Mouse (Mus musculus) macrophage (primary cell): ENCODE data around the gene Zbtb16. TPM values are rescaled to one million over a fixed set of nuclear protein-coding genes. Genes with fewer than 3 reads are reported as not detected.

Source experiments
- H3K27ac ChIP-seq: fragments of 350-480 bp; formaldehyde crosslinking; 2 replicates; pipeline ENCODE4 v1.9.0; 2021
- H3K36me3 ChIP-seq: fragments of 350-480 bp; formaldehyde crosslinking; 2 replicates; pipeline ENCODE4 v1.9.0; 2021; ENCODE audit errors: inconsistent target
- H3K4me3 ChIP-seq: fragments of 350-480 bp; formaldehyde crosslinking; 2 replicates; pipeline ENCODE4 v1.9.0; 2021; ENCODE audit errors: inconsistent target
- H3K79me2 ChIP-seq: fragments of 350-480 bp; formaldehyde crosslinking; 2 replicates; pipeline ENCODE4 v1.9.0; 2021; ENCODE audit errors: inconsistent target
- WGBS: methylation state at CpG from one replicate; pipeline ENCODE4 v1.1.7; 2026; ENCODE audit warnings: inconsistent platforms; ENCODE audit not compliant: missing documents; 5-methylcytosine and 5-hydroxymethylcytosine counted together
- polyA plus RNA-seq: library from polyadenylated mRNA; stranded (reverse); fragments of 250-400 nt; gene quantifications from 3 replicates; pipeline ENCODE4 v1.2.4, GENCODE M21; 2018; ENCODE audit warnings: inconsistent platforms

Zbtb16 gene
- polyA plus RNA-seq, 1 experiment from 2014 or later: 0.62 TPM

DNA sequence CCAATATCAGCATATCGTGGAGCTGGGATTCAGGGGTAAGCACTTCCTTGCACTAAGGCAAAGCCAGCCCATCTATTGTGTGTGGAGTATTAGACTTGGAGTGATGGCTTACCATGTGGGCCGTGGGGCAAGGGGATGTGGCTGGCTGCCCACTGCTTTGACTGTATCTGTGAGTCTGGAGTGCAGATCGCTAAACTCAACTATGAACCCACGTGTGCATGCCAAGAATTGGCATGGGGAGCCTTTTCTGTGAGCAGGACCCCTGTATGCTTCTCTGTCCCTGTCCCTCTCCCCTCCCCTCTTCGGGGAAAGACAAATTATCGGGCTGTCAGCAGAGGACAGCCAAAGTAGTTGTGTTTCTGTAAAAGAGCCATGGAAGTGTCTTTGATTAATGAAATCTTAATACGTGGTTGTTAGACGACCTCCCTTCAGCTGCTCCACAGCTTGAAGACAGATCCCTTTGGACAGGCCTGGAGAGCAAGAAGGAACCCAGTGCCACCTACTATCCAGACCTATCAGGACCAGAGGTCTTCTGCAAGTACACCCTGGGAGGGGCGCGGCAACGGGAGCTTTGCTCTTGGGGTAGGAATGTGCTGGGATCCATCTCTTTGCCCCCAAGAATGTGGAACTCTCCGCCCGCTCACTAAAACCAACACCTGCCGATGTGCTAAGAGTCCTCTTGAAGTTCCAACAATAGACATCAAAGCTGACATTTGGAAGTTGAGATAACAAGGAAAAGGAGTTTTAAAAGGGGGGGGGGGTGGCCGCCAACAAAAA lies 53.5 kb downstream of the Zbtb16 start:
- Histone ChIP-seq H3K79me2 (no peaks in the 10 kb centered on the region), H3K36me3 (no peaks in the 10 kb centered on the region), H3K4me3 (no peak overlapping the region), H3K27ac (no peak overlapping the region)
- WGBS: 83% methylated on average over 14 of the region's 15 CpGs

DNA sequence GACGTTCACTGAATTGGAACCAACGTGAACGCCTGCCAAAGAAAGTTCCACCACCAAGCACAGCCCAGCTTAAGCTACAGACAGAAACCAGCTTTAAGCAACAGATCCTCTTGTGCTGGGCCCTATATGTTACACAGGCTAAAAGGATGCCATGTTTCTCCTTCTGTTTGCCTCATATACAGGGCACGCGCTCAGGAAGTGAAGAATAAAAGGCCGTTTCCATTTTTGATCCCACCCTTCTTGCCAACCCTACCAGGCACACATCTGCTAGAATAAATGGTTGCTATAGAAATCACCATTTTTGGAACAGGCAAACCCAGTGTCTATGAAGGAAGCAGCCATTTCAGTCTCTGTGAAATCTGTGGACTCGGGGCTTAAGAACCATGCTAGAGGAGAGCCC lies 59.8 kb downstream of the Zbtb16 start:
- Histone ChIP-seq H3K4me3 (no peak overlapping the region), H3K36me3 (no peaks in the 10 kb centered on the region), H3K27ac (no peak overlapping the region), H3K79me2 (no peaks in the 10 kb centered on the region)
- 91% methylated on average over 6 of the region's 7 CpGs for WGBS

DNA sequence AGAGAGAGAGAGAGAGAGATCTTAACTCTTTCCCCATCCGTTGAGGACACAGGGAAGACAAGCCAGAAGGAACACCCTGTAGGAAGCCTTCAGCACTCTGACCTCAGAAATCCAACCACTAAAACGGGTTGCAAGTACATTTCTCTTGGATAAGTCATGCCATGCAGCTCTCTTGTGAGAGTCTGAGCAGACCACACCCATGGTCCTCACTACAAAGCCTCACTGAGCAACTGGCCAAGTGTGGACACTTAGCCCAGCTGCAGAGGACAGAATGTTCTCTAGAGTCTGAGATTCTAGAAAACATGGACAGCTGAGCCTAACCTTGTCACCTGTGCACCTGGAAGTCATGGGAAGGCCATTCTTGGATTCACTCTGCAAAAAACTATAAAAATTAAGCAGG lies 60.5 kb downstream of the Zbtb16 start:
- no peak overlapping the region for H3K4me3 ChIP-seq
- H3K36me3 ChIP-seq: no peaks in the 10 kb centered on the region
- WGBS: 75% methylated on average over 1 of the region's 2 CpGs
- no peaks in the 10 kb centered on the region for H3K79me2 ChIP-seq
- no peak overlapping the region for H3K27ac ChIP-seq

DNA sequence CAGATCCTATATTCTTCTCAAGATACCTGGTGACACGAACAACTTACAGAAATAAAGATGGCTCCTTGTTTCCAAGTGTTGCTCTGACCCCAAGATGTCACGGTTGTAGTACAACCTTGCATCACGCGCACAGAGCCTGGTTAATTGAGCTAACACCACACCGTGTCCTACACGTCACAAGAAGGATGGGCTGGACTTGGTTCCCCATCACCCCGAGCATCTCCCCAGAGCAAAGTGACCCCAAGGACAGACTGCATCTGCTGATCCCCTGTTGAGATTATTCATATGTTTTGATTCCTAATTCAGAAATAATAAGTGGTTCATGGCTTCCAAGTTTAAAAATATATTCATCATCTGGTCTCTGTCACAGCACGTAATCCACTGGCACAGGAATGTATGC lies 62.3 kb downstream of the Zbtb16 start:
- WGBS: 94% methylated on average over 8 of the region's 8 CpGs
- no peaks in the 10 kb centered on the region for H3K36me3 ChIP-seq

DNA sequence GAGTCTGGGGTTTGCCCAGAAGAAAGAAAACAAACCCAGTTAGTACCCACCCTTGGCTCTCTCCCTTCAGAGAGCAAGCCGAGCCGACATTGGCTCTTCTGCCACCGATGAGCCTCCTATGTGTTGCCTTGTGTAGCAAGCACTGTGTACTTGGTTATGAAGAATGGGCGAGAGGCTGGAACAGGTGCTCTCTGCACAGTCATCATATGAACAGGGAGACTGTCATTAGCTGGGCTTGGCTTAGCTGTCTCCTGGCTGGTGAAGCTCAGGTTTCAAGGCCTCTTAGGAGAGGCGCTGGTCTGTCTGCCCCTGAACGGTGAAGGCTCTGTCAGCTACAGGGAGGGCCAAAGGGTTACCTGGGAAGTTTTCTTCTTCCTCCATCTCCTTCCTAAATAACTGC lies 62.9 kb downstream of the Zbtb16 start:
- no peaks in the 10 kb centered on the region for H3K79me2 ChIP-seq
- H3K4me3 ChIP-seq: no peak overlapping the region
- 96% methylated on average over 6 of the region's 6 CpGs for WGBS
- no peaks in the 10 kb centered on the region for H3K36me3 ChIP-seq
- H3K27ac ChIP-seq: no peak overlapping the region

More for the DNA sequence above, 62.3 kb downstream of the Zbtb16 start:
- Histone ChIP-seq H3K4me3 (no peak overlapping the region), H3K79me2 (no peaks in the 10 kb centered on the region), H3K27ac (no peak overlapping the region)

DNA sequence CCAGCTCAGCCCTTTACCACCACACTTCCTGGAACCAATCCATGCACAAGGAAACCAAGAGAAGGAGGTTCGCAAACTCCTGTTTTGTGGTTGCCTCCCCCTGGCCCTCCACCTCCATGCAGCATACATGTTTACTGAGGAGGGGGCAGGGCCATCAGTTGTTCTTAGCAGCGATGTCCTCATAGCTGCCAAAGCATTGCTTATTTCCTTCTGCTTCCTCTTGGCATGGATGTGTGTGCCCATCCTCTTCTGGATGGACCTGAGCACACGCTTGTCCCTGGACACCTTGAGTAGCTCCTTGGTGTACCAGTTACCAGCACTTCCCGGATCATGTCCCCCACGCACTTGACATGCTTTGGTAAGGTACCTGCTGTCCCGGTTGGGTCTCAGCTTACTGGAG lies 64.5 kb downstream of the Zbtb16 start:
- Histone ChIP-seq H3K36me3 (no peaks in the 10 kb centered on the region), H3K4me3 (no peak overlapping the region), H3K79me2 (no peaks in the 10 kb centered on the region), H3K27ac (no peak overlapping the region)
- 69% methylated on average over 6 of the region's 6 CpGs for WGBS

DNA sequence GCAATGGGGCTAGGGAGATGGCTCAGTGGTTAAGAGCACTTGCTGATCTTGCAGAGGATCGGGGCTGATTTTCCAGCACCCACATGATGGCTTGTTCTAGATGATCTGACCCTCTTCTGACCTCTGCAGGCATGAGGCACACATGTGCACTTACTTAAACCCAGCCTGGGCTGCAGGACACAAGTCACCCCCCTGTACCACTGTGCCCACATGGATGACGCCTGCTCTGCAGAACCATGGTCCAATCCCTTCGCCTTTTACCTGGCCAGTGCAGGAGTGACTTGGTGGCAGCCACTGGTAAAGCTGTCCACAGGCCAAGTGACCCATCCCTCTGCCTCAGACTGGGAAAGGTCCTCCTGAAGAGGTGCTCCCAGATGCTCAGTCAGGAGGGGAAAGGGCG lies 67.1 kb downstream of the Zbtb16 start:
- H3K36me3 ChIP-seq: no peaks in the 10 kb centered on the region
- 96% methylated on average over 4 of the region's 4 CpGs for WGBS
- no peak overlapping the region for H3K27ac ChIP-seq
- H3K79me2 ChIP-seq: no peaks in the 10 kb centered on the region
- no peak overlapping the region for H3K4me3 ChIP-seq

DNA sequence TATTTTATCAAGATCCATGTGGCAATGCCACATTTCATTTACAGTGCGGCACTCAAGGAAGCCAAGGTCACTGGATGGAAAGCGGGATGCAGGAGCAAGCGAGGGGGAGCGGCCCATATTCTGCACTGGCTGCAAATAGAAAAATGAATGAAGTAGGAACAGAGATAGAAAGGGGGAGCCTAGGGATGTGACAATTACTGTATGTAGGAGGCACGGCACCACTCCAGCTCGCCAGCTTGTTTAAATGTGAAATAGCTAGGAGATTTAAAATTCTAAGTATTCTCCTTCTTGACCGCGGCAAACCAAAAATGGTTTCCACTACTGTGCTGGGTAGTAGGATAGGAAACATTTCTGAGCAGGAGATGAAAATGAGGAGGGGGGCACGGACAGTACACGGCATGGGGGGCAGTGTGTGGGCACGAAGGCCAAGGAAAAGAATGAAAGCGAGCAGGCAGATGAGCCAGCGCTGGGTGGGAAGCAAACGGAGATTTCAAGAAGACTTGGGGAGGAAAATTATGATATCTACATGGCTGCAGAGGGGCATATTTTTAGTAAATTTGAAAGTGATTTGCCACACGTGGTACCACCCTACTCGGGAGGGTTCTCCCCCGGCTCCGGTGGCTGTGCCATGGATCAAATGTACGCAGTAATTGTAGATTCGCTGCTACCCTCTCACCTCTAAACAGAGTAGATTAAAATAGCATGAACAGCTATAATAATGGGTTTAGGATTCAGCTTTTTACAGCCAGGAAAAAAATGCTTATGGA lies 68.2 kb downstream of the Zbtb16 start:
- no peaks in the 10 kb centered on the region for H3K79me2 ChIP-seq
- no peak overlapping the region for H3K27ac ChIP-seq
- WGBS: 96% methylated on average over 20 of the region's 20 CpGs
- H3K36me3 ChIP-seq: no peaks in the 10 kb centered on the region
- H3K4me3 ChIP-seq: no peak overlapping the region

DNA sequence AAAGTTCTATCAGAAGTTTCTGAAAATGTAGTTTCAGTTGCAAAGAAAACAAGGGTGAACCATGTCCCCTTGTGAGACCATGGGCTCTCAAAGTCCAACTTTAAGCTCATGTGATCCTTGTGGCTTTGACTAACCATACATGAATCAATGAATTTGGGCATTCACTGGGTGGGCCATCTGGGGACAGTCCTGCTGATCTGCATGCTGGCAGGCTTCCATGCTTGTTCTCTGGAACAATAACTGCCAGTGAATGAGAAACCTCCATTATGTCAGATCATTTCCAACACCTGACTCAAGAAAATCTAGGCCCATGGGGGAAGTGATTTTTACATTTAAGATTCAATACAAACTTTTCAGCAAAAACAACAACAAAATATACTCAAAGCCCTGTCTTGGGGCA lies 70.1 kb downstream of the Zbtb16 start:
- Histone ChIP-seq H3K27ac (no peak overlapping the region), H3K36me3 (no peaks in the 10 kb centered on the region), H3K79me2 (no peaks in the 10 kb centered on the region)

DNA sequence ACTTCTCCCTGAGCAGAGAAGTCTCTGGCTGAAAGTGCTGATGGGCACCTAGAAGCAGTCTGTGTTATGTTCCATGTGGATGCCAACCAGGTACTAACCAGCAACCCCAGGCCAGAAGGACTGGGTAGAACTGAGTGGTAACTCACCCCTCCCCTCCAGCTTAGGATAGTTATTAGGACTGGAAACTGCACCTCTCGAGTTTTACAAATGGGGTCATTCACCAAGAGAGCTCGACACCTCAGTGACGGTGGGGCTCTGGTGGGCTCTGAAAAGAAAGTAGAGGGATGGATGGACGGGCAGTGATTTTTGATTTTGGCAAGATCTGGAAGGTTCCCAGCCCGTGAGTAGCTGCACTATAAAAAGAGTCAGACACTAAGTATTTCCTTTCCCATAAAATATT lies 71.7 kb downstream of the Zbtb16 start:
- 86% methylated on average over 5 of the region's 5 CpGs for WGBS
- no peaks in the 10 kb centered on the region for H3K36me3 ChIP-seq
- no peak overlapping the region for H3K4me3 ChIP-seq
- no peak overlapping the region for H3K27ac ChIP-seq
- H3K79me2 ChIP-seq: no peaks in the 10 kb centered on the region

More for the DNA sequence above, 70.1 kb downstream of the Zbtb16 start:
- no peak overlapping the region for H3K4me3 ChIP-seq

DNA sequence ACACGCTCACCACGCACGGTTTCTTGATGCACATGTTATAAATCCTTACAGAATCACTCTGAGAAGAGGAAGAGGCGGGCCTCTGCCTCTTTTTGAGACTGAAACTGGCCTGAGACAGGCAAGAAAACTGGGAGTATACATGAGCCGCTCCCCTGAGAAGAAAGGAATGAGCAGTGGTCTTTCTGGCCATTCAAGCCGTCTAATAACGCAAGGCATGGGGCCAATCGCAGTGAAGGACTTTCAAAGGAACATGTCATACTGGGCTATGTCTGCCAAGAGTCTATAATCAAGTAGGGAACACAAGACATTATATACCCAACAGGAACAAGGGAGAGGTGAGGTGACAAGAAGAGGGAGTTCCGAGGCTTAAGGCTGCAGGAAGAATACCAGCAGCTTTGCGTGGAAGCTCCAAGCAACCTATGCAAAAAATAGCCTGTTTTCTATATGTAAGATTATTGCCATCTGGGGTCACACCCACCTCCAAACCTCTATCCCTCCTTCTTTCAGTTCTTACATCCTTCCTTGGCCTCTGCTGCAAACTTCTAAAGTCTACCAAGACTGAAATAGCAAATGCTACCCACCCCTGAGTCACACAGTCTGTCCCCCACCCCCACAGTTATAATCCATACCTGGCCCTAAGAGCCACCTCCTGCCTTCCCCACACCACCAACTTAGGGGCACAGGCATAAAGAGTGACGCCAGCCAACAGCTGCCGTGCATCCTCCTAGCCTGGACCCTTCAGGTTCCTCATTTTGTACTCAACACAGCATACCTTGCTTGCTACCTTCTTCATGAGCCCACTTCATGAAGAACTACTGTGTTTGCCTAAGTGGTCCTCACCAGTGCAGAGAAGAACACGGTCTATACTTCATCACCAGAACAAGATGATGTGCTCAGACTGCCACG lies 74.0 kb downstream of the Zbtb16 start:
- Histone ChIP-seq H3K27ac (no peak overlapping the region), H3K4me3 (no peak overlapping the region), H3K79me2 (no peaks in the 10 kb centered on the region), H3K36me3 (no peaks in the 10 kb centered on the region)
- 94% methylated on average over 14 of the region's 14 CpGs for WGBS

DNA sequence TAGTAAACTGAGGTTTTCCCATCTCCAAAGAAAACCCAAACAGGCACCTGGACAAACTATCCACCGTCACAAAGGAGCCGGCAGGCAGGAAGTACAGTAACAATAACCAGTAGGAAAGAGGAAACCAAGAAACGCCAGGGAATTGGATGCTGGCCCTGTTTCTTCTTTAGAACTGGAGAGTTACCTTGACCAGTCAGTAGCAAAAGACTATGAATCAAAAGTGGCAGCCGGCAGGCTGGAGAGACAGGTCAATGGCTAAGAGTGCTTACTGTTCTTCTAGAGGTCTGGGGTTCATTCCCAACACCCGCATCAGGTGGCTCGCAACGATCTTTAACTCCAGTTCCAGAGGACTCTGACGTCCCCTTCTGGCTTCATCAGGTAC lies 74.9 kb downstream of the Zbtb16 start:
- WGBS: 73% methylated on average over 7 of the region's 8 CpGs
- Histone ChIP-seq H3K27ac (no peak overlapping the region), H3K36me3 (no peaks in the 10 kb centered on the region), H3K79me2 (no peaks in the 10 kb centered on the region), H3K4me3 (no peak overlapping the region)

DNA sequence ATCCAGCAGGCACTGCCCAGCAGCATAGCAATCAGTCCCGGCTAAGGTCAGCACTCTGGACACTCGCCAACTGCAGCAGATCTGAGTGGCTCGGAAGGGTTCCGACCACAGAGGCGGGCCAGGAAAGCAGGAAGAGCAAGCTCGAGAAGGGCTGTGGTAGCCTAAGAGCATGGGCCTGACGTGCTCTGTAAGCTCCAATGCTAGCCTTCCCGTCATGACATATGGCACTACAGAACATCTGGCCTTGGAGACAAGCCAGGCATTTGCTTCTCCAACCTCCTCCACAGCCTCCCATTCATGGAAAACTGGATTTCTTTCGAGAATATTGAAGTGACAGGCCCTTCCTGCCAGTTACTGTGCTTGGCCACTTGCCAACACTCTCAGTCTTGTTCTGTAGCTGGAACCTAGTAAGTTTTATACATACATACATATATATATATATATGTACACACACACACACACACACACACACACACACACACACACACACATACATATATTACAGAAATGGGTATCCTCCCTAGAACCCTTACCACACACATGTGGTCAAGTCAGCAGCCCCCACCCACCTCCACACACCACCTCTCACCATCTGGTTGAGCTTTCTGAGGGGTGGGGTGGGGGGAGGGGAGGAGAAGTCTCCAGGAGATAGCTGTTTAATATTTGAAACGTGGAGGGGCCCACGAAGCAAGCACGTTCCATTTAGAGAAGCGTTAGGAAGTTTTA lies 75.4 kb downstream of the Zbtb16 start:
- Histone ChIP-seq H3K4me3 (no peak overlapping the region), H3K79me2 (no peaks in the 10 kb centered on the region), H3K27ac (no peak overlapping the region), H3K36me3 (no peaks in the 10 kb centered on the region)
- WGBS: 38% methylated on average over 13 of the region's 13 CpGs

DNA sequence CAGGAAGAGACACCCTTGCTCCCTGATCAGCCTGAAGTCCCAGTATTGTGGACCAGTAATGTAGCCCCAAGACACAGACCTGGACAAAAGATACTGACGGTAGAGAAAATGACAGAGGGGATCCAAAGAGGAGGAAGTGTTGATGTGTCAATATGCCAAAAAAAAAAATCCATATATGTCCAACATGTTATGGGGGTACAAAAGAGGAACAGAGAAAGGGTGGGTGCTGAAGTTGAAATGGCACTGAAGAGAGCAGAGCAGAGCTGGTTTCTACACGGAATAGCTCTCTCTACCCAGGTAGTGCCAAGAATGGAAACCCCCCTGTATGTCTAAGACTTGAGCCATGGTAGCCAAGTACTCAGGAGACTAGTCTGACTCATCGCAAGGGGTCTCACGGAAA lies 76.9 kb downstream of the Zbtb16 start:
- Histone ChIP-seq H3K4me3 (no peak overlapping the region), H3K79me2 (no peaks in the 10 kb centered on the region), H3K27ac (no peak overlapping the region), H3K36me3 (no peaks in the 10 kb centered on the region)
- 25% methylated on average over 4 of the region's 4 CpGs for WGBS
